Mouse (Mus musculus) inflammation-experienced regulatory T-cells, adult 16 weeks (primary cell): ENCODE measurements around the gene Zfp493. TPM values are rescaled to one million over a fixed set of nuclear protein-coding genes. Genes with fewer than 3 reads are reported as not detected.

Source experiments
- polyA plus RNA-seq: library from polyadenylated mRNA; unstranded; fragments of 100-300 nt; shearing (Covaris generic); gene quantifications from one replicate; pipeline ENCODE4 v1.2.1, GENCODE M21; 2017

Gene Zfp493
- 2.2 TPM for polyA plus RNA-seq

GRCm38 (mm10) chr13:67779265-67780221, at the start of gene Zfp493:
TSS of gene Zfp493 (plus strand) at chr13:67779693.

GRCm38 (mm10) chr13:67754333-67755306, 24.9 kb upstream of the Zfp493 start, which contains the start of gene Zfp85:
TSS of gene Zfp85 (minus strand) at chr13:67755228.

GRCm38 (mm10) chr13:67813710-67814660, 34.5 kb downstream of the Zfp493 start, which contains the start of gene Zfp273:
TSS of gene Zfp273 (plus strand) at chr13:67813740.

DNA sequence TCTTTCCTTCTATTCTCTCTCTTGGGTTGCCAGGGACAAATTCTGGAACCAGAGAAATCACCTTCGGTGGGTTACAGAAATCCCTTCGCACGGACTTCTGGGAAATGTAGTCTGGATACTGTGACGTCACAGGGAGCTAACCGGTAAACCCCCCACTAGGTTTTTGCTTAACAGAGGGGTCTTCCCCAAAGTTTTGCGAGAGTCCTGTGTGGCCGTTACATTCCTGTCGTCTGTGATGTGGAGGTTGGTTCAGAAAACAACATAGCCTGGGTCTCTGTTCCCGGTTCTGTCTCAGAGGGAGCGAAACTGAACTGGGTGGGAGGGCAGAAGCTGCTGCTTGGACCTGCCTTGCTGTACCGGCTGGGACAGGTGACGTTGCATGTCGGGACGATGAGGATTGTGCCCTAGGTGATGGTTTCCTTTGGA, 51.4 kb downstream of the Zfp493 start, which contains the start of gene Gm10037:
Gm10037 (plus strand) TSS at position 196 of the 426 bp plus-strand sequence.

Other genes starting within 250 kb of the Zfp493 start
- gene Zfp748, start 225.9 kb upstream of the Zfp493 start, polyA plus RNA-seq: 22.5 TPM
- gene Zfp729b, start 170.0 kb upstream of the Zfp493 start, polyA plus RNA-seq: 8.4 TPM
- gene Gm49345, start 141.9 kb upstream of the Zfp493 start, polyA plus RNA-seq: 5.3 TPM
- gene Zfp729a, start 141.9 kb upstream of the Zfp493 start, polyA plus RNA-seq: 11.5 TPM
- 24.9 TPM for gene Zfp738, start 92.6 kb upstream of the Zfp493 start, polyA plus RNA-seq
- gene Zfp65, start 50.5 kb upstream of the Zfp493 start, polyA plus RNA-seq: 11.0 TPM
- 10.3 TPM for gene Zfp85, start 24.5 kb upstream of the Zfp493 start, polyA plus RNA-seq
- gene Zfp273, start 34.0 kb downstream of the Zfp493 start, polyA plus RNA-seq: 6.7 TPM
- 1.0 TPM for gene Gm10037, start 51.4 kb downstream of the Zfp493 start, polyA plus RNA-seq
- not detected for gene BC048507, start 83.6 kb downstream of the Zfp493 start, polyA plus RNA-seq